Mouse (Mus musculus): ENCODE results near the gene Srxn1.

GRCm38 (mm10) chr2:152139191-152139987 lies 34.1 kb downstream of the Srxn1 start:
- TF ChIP-seq CTCF (IDR thresholded peaks at IDR 0.05; ENCODE audit: borderline replicate concordance, control insufficient read depth, extremely low read depth, insufficient read depth, low read length, poor library complexity), result no peak
- TF ChIP-seq POLR2A (IDR thresholded peaks at IDR 0.05; ENCODE audit: control insufficient read depth, extremely low read depth, insufficient read depth, low read length, poor library complexity), result no peak

Data from thymus, adult 2 months (tissue).